Mouse (Mus musculus): ENCODE results near the gene Fbxo24.

DNA sequence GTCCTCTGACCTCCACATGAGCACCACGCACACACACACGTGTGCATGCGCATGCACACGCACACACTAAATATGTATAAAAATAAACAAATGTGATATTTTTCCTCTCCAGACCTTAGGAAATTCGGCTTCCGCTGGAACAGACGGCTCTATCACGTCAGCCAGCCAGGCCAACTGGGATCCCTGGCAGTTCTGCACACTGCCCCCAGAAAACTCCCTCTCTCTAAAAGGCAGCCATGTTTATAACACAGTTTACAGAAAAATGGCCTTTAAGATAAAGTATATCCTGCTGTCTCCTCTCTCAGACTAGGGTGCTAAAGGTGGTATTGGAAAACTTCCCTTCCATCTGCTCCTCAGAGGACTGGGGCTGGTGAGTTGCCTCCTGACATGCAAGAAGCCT, 49.1 kb upstream of the Fbxo24 start:
- TF ChIP-seq HCFC1 (IDR thresholded peaks at IDR 0.05; ENCODE audit: low read depth, low read length) (no peak), CTCF (conservative IDR thresholded peaks at IDR 0.05 in 1 of 2, IDR thresholded peaks at IDR 0.05 in 1 of 2; ENCODE audit: low read depth in 2 of 2, low read length in 2 of 2) (no peak), NELFE (IDR thresholded peaks at IDR 0.05; ENCODE audit: low read depth, low read length) (no peak), RCOR1 (conservative IDR thresholded peaks at IDR 0.05; ENCODE audit: low read depth, low read length) (no peak), SMC3 (IDR thresholded peaks at IDR 0.05; ENCODE audit: low read depth, low read length) (no peak), MEF2A (IDR thresholded peaks at IDR 0.05; ENCODE audit: borderline replicate concordance, low read depth, low read length) (no peak), ZNF384 (IDR thresholded peaks at IDR 0.05; ENCODE audit: low read depth, low read length) (no peak), MYC (IDR thresholded peaks at IDR 0.05; ENCODE audit: low read depth, low read length) (no peak), USF1 (IDR thresholded peaks at IDR 0.05; ENCODE audit: low read depth, low read length) (no peak), POLR2A (IDR thresholded peaks at IDR 0.05; ENCODE audit: low read depth, low read length) (no peak)

Data from CH12.LX (cell line).